Mouse (Mus musculus) C3H10T1/2 (cell line): Measurements from ENCODE around the gene Prkag1. TPM values are rescaled to one million over a fixed set of nuclear protein-coding genes. Genes with fewer than 3 reads are reported as not detected.

Experiments used
- polyA plus RNA-seq, 2 experiments: library from polyadenylated mRNA; unstranded; fragments of >200 nt; fragmentation: generic; extraction: Trizol; gene quantifications; one replicate each; pipeline ENCODE4 v1.2.1; 2012; ENCODE audit warnings: missing spikeins in 2 of 2

Prkag1 gene
- 100 to 1,000 TPM in 1 of 2 experiments, 10 to 100 TPM in 1; 90.5 to 115 TPM for polyA plus RNA-seq

GRCm38 (mm10) chr15:98830736-98831683 lies at the start of gene Prkag1:
Gene Prkag1, minus strand, starts transcription at chr15:98831521.

GRCm38 (mm10) chr15:98871070-98871915 lies 40.0 kb upstream of the Prkag1 start, which contains the start of gene Kmt2d:
Gene Kmt2d, minus strand, starts transcription at chr15:98871204.

GRCm38 (mm10) chr15:98809390-98809789 lies 21.9 kb downstream of the Prkag1 start, which contains the start of gene Ddn:
Gene Ddn, minus strand, starts transcription at chr15:98809490.

GRCm38 (mm10) chr15:98789661-98790535 lies 41.4 kb downstream of the Prkag1 start, which contains the start of gene Wnt1:
Gene Wnt1, plus strand, starts transcription at chr15:98789857.

GRCm38 (mm10) chr15:98777762-98778161 lies 53.6 kb downstream of the Prkag1 start, which contains the start of gene Wnt10b:
Gene Wnt10b, minus strand, starts transcription at chr15:98778150.

Other genes with a start within 250 kb of the Prkag1 start
- 10 to 100 TPM in 1 of 2 experiments, 1 to 10 TPM in 1; 7.2 to 50.2 TPM for gene Adcy6, start 221.4 kb downstream of the Prkag1 start, polyA plus RNA-seq
- 100 to 1,000 TPM in 1 of 2 experiments, 10 to 100 TPM in 1; 85.9 to 108 TPM for gene Cacnb3, start 200.7 kb downstream of the Prkag1 start, polyA plus RNA-seq
- gene Ddx23, start 168.6 kb downstream of the Prkag1 start, polyA plus RNA-seq = 10 to 100 TPM; 22.9 to 83.0 TPM
- gene Rnd1, start 154.1 kb downstream of the Prkag1 start, polyA plus RNA-seq = 10 to 100 TPM in 1 of 2 experiments, 1 to 10 TPM in 1; 9.0 to 10.5 TPM
- gene Ccdc65, start 123.3 kb downstream of the Prkag1 start, polyA plus RNA-seq = 1 to 10 TPM in 1 of 2 experiments, under 1 TPM in 1; 0.59 to 4.3 TPM
- 100 to 1,000 TPM; 121 to 127 TPM for gene Fkbp11, start 103.3 kb downstream of the Prkag1 start, polyA plus RNA-seq
- gene Arf3, start 68.3 kb downstream of the Prkag1 start, polyA plus RNA-seq = 100 to 1,000 TPM in 1 of 2 experiments, 10 to 100 TPM in 1; 39.1 to 104 TPM
- gene Wnt10b, start 53.4 kb downstream of the Prkag1 start, polyA plus RNA-seq = 1 to 10 TPM in 1 of 2 experiments, under 1 TPM in 1; 0.04 to 1.3 TPM
- gene Wnt1, start 41.7 kb downstream of the Prkag1 start, polyA plus RNA-seq = under 1 TPM; 0.01 to 0.04 TPM
- under 1 TPM; 0.01 to 0.15 TPM for gene Ddn, start 22.0 kb downstream of the Prkag1 start, polyA plus RNA-seq
- gene Kmt2d, start 39.7 kb upstream of the Prkag1 start, polyA plus RNA-seq = 10 to 100 TPM in 1 of 2 experiments, 1 to 10 TPM in 1; 1.5 to 24.2 TPM
- gene Rhebl1, start 63.0 kb upstream of the Prkag1 start, polyA plus RNA-seq = 1 to 10 TPM; 6.0 to 7.9 TPM
- under 1 TPM in 1 of 2 experiments, not detected in 1; 0.04 TPM for gene Dhh, start 67.0 kb upstream of the Prkag1 start, polyA plus RNA-seq
- 10 to 100 TPM in 1 of 2 experiments, 1 to 10 TPM in 1; 6.6 to 38.9 TPM for gene Lmbr1l, start 86.7 kb upstream of the Prkag1 start, polyA plus RNA-seq
- gene Tuba1b, start 103.0 kb upstream of the Prkag1 start, polyA plus RNA-seq = 1,000 to 10,000 TPM; 2,359 to 4,763 TPM
- gene Gm49450, start 122.0 kb upstream of the Prkag1 start, polyA plus RNA-seq = under 1 TPM in 1 of 2 experiments, not detected in 1; 0.13 TPM
- 1,000 to 10,000 TPM; 1,679 to 1,913 TPM for gene Tuba1a, start 122.2 kb upstream of the Prkag1 start, polyA plus RNA-seq
- 100 to 1,000 TPM; 620 to 688 TPM for gene Tuba1c, start 198.4 kb upstream of the Prkag1 start, polyA plus RNA-seq
- gene Prph, start 223.7 kb upstream of the Prkag1 start, polyA plus RNA-seq = under 1 TPM; 0.44 to 0.53 TPM
- 10 to 100 TPM; 27.9 to 64.9 TPM for gene Troap, start 243.1 kb upstream of the Prkag1 start, polyA plus RNA-seq